Mouse (Mus musculus) thymus, postnatal 36 days (tissue): ENCODE results near the gene Slc41a2.

Source experiments
- DNase-seq, 2 experiments: peaks; one replicate each; pipeline ENCODE4 v3.0.0; 2022; ENCODE audit warnings: mixed read lengths in 2 of 2

The Slc41a2 gene

GRCm38 (mm10) chr10:83182573-83182960, 155.1 kb downstream of the Slc41a2 start:
- peak; percentile 68 to 69 for DNase-seq

DNA sequence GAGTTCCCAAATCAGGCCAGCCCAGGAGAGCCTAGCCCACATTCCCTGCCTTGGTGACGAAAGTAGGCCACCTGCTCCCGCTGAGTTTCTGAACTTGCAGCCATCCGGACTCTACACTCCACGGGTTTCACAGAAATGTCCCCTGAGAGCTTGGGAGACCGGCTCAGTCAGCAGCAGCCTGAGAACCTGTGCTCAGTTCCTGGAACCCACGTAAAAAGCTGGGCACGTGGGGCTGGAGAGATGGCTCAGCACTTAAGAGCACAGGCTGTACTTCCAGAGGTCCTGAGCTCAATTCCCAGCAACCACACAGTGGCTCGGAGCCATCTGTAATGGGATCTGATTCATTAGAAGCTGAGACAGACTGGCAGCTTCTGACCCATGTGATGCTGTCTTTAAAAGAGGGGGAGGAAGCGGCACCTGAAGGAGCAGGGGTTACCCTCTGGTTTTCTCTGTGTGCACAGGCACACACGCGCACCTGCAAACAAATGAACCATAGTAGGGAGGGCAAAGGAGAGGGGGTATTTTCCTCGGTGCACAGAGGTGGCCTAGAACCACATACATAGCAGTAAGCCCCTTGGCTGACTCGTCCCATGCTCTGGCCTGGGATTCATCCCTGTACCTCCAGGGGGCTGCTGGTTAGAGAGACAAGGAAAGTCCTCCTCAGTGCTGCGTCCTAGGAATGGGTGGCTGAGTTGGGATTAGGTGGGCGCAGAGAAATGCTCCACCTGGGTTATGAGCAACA, 155.7 kb downstream of the Slc41a2 start:
- peak; percentile 29 to 57 for DNase-seq
